Mouse (Mus musculus) limb, embryonic 10.5 days (tissue): ENCODE measurements at regions not wholly inside any gene's neighbourhood (a gene's known extent, or its start where the extent isn't known, plus 50 kb on each side); places are given as distances from the start of the nearest gene placed in this dataset.

ENCODE experiments used
- DNase-seq: peaks from one replicate; pipeline ENCODE4 v3.0.0-alpha.2; 2017; ENCODE audit warnings: low spot score
- H3K27ac ChIP-seq: fragments of 300-500 bp; sonication (generic); 2 replicates; pipeline ENCODE4 v1.5.1; 2016; ENCODE audit warnings: mild to moderate bottlenecking
- H3K27me3 ChIP-seq: fragments of 300-500 bp; sonication (generic); 2 replicates; pipeline ENCODE4 v1.6.1; 2016; ENCODE audit warnings: low read depth, mild to moderate bottlenecking; ENCODE audit not compliant: poor library complexity, severe bottlenecking
- H3K36me3 ChIP-seq: fragments of 300-500 bp; sonication (generic); 2 replicates; pipeline ENCODE4 v1.6.1; 2016; ENCODE audit warnings: mild to moderate bottlenecking, moderate library complexity
- H3K4me1 ChIP-seq: fragments of 300-500 bp; sonication (generic); 2 replicates; pipeline ENCODE4 v1.6.1; 2016
- H3K4me3 ChIP-seq: fragments of 300-500 bp; sonication (generic); 2 replicates; pipeline ENCODE4 v1.5.1; 2016; ENCODE audit warnings: mild to moderate bottlenecking, moderate library complexity
- H3K9me3 ChIP-seq: fragments of 300-500 bp; sonication (generic); replicated peaks from 2 replicates; pipeline ENCODE4 v1.6.1; 2016; ENCODE audit warnings: mild to moderate bottlenecking
- WGBS: fragments of 180-500 bp; shearing (Covaris S2); methylation state at CpG from one replicate; pipeline ENCODE4 v1.1.7; 2016; 5-methylcytosine and 5-hydroxymethylcytosine counted together

GRCm38 (mm10) chr8:89106346-89106745 lies 62.4 kb upstream of the Sall1 start:
- no peak overlapping the region for H3K4me3 ChIP-seq

DNA sequence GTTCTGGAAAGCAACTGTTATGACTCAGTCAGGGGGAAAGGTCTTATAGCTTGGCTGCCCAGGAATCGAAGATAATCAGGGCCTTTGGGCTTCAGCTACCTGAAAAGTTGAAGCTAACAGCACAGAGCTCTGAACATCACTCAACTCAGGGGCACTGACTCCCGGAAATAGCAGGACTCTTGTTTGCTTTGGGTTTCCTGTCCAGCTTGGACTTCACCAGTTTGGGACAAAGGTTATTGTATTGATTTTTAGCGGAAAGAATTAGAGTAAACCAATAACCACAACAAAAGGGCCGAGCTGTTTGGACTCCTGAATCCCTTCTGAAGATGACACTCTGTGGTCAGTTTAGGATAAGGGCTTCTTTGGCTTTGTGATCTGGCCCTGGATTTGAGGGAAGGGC lies 53.4 kb upstream of the Sall1 start:
- Histone ChIP-seq H3K27me3 (no peaks in the 10 kb centered on the region), H3K4me1 (no peaks in the 10 kb centered on the region), H3K36me3 (no peaks in the 10 kb centered on the region), H3K27ac (no peak overlapping the region), H3K9me3 (no peaks in the 10 kb centered on the region), H3K4me3 (no peak overlapping the region)
- WGBS = 93% methylated on average over 4 of the region's 4 CpGs
- no peak for DNase-seq

More at GRCm38 (mm10) chr8:89106346-89106745, 62.4 kb upstream of the Sall1 start:
- no peak overlapping the region for H3K27ac ChIP-seq
- 87% methylated on average over 4 of the region's 4 CpGs for WGBS
- no peaks in the 10 kb centered on the region for H3K9me3 ChIP-seq
- H3K36me3 ChIP-seq = no peaks in the 10 kb centered on the region
- DNase-seq = no peak
- H3K27me3 ChIP-seq = no peaks in the 10 kb centered on the region
- H3K4me1 ChIP-seq = peaks cover 22% of the 10 kb centered on the region
